Mouse (Mus musculus) monocyte, adult 2 months (primary cell): ENCODE data around the gene Rasl10a.

Source experiments
- DNase-seq, 2 experiments: peaks; one replicate each; pipeline ENCODE4 v3.0.0; 2022; ENCODE audit warnings: low spot score in 2 of 2, low read depth in 1 of 2

Gene Rasl10a

DNA sequence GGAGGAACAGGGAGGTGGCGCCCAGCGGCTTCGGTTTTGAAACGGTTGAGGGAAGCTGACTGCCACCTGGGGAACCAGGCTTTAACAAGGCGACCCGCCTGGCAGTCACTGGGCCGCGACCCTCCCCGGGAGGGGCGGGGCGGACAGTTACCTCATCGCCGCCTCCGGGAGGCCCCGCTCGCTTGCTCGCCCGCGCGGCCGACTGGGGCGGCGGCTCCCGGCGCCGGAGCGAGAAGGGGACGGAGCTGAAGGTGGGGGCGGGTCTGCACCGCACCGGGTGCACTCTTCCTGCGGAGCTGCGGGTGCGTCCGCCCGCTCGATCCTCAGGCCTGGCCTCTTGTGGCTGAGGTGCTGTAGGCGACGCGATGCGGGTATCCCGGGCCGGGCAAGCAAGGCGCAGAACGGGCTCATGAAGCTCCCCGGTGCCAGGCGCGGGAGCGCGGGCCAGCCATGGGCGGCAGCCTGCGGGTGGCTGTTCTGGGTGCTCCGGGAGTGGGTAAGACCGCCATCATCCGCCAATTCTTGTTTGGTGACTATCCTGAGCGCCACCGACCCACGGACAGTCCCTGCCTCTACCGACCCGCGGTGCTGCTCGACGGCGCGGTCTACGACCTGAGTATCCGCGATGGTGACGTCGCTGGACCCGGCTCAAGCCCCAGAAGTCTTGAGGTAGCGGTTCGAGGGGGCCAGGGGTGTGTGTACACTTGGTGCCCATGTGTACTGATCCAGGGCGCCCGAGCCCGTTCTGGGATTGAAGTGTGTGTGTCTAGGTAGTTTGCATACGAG is at the start of gene Rasl10a:
Gene Rasl10a (plus strand): TSS at position 273 of the 786 bp plus-strand sequence.
- DNase-seq, result no peak

DNA sequence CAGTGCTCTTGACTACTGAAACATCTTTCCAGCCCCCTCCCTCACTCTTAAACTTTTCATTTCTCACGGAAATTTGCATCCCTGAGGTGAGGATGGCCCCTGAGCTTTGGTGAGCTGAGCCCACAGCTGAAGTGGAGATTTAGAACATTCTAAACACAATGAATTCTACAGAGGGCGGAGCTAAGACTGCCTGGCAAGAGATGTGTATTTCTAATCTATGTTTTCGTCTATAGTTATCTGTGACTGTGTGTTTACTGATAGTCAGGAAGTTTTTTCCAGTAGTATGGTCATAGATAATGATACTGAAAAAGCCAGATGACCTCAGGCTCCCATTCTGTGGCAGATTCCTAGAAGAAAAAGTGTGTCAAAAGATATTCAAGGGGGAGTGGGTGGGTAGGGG is 49.1 kb upstream of the Rasl10a start:
- DNase-seq, result no peak

DNA sequence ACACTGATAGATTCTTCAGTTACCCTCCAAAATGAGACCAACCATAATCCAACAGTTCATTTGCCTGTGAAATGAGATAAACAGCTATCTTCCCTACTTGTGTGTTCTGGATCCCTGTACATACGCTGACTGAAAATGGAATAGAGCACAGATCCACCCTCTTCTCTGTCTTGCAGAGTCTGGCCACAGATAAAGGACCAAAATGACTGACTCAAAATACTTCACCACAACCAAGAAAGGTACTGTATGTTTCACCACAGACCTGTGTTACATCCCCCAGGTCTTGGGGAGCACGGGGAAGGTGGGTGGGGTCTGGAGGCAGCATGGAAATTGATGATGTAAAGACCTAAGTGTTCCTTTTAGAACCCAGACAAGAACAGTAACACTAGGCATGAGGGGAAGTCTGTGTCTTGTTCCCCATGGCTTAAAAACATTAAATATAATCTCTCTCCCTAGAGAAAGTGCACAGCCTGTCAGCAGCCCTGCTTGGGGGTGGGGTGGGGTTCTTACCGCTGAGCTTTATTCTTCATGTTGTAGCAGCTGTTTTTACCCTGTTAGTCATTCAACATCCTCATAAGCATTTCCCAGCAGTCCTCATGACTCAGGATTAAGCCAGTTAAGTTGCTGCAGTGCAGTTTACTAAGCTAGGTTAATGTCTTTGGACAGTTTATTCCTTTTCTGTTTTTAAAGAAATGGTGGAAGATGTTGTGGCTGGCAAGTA is 48.4 kb upstream of the Rasl10a start:
- DNase-seq, result no peak

DNA sequence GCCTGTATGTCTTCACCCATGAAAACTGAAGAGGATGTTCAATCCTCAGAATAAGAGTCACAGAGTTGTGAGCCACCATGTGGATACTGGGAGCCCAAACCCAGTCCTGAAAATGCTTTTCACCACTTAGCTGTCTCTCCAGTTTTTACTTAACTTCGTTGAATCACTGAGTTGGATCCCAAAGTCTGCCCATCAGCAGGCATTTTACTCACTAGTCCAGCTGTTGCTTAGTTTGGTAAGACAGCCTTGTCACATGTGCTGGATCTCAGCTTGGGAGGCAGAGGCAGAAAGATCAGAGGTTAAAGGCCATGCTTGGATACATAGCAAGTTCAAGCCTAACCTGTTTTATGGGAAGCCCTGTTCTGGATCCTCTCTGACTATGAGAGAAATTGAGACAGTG is 47.7 kb upstream of the Rasl10a start:
- no peak for DNase-seq

DNA sequence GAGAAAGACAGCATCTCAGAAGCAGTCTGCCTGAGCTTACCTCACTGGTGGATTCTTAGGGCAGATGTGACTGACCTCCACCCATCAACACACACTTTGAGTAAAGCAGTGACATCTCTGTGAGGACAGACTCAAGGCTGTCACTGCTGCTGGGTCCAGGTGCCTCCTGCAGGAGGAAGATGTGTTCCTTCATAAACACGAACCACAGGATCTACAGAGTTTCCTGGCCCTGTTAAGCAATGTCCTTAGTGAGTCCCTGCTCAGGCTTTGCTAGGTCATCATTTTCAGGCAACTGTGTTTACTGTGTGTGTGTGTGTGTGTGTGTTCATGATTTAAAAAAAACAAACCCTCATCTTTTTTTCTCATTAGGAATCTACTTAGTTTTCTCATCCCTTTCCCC is 46.4 kb upstream of the Rasl10a start:
- no peak for DNase-seq

DNA sequence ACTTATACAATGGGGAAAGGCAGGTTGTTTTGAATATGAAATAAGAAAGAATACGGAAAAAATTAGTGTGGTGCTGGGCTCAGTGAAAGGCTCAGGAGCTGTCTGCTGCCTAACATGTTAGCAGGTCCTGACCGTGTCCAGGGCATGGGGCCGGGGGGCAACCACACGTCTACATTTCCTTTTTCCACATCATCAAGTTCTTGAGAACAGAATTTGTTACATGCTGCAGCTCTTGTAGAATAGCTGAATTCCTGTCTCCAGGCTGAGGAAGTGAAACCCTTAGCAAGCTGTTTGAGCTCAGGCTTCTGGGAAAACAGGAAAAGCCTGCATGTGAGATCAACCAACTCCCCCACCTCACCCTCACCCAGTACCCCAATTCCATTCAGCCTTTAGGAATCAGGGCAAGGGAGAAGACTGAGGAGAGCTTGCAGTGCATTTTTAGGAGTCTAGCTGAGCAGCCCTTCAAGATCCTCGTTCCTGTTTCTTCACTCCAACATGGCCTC is 45.7 kb upstream of the Rasl10a start:
- no peak for DNase-seq

DNA sequence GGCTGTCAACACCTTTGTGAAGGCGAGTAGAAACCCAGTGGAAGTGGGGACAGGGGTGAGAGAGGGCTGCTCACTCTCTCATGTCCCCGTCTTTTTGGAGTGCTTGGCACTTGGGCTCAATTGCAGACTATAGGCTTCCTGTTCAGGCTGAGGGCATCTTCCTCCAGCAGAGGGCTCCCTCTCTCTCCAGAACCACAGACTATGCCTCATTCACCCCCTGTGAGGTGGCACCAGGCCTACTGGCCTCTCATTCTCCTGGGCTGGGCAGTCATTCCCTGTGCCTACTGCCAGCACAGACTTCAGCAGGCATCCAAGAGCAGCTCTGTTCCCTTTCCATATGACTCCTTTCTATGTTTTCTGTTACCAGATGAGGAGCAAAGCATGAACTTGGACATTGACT is 42.2 kb upstream of the Rasl10a start:
- no peak for DNase-seq

DNA sequence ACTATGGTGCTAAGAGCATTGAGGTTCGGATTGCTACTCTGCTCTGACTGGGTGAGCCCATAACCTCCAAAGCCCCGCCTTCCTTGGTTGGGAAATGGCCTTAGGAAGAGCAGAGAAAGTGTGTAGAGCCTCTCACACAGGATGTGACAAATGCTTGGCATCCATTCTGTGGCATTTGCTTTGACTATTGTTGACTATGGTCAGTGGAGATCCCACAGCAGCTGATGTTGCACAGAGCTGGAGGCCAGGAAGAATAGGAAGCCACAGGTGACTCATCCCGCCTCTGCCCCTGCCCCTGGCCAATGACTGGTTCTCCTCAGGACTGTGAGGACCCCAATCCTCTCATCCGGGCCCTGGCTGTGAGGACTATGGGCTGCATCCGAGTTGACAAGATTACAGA is 41.6 kb upstream of the Rasl10a start:
- no peak for DNase-seq

DNA sequence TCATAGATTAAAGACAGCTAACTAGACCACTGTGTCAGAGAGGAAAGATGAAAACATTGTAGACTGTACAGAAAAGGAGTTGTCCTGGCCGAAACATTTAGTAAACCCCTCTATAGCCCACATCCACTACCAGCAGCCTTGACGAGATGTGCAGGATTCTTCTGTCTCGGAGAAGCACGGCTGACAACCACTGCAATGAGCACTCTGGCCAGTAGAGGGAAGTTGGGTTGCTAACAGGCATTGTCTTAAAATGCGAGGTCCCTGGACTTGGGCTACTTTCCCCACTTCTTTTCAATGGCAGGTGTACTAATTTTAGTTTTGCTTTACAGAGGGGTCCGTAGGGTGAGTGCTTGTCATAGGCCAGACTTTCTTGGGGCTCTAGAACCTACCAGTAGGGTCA is 40.4 kb upstream of the Rasl10a start:
- no peak for DNase-seq

DNA sequence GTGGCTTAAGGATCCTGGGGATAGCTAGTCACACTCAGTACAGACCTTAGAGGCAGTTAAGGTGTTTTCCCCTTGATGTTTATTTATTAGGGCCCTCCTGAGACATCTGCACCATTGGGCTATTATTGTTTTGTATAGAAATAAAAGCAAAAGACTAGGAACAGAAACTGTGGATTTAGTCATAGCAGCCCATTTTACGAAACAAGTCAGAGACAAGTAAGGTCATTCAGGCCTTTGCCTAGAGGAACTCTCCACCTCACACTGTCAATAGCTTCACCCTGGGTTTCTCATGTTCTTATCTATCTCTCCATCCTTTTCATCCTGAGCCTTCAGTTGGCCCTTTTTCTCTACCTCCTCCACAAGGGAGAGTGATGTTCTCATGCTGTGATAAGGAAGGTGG is 32.8 kb upstream of the Rasl10a start:
- DNase-seq, result no peak

DNA sequence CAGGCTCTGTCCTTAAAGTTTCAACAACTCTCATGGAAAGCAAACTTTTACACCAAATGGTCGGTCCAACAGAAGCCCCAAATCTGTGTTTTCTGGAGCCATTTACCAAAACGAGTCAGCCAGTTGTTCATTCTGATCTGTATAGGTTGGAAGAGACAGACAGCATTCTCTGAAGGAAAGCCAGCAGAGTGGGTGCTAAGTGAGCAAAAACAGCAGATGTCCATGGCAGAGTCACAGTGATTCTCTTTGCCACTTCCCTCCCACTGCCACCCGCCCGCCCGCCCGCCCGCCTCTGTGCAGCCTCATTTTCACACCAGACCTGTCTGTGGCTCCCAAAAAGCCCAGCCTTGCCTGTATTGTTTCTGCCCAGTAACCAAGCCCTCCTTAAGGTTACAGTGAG is 29.7 kb upstream of the Rasl10a start:
- DNase-seq, result no peak

DNA sequence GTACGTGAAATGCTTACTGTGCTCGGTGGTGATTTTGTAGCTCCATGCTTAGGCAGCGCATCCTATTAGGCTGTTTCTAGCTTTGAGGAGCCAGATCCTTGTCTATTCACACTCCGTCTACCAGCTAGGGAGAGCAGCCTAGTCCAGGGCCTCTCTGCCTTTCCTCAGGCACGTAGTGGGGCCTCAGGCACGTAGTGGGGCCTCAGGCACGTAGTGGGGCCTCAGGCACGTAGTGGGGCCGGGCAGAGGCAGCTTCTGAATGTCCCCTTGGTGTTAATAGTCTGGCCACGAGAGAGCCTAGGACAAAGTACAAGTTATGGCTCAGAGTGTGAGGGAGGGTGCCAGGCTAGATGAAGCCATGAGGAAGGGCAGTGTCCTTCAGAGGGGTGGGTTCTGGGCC is 25.2 kb upstream of the Rasl10a start:
- no peak for DNase-seq

DNA sequence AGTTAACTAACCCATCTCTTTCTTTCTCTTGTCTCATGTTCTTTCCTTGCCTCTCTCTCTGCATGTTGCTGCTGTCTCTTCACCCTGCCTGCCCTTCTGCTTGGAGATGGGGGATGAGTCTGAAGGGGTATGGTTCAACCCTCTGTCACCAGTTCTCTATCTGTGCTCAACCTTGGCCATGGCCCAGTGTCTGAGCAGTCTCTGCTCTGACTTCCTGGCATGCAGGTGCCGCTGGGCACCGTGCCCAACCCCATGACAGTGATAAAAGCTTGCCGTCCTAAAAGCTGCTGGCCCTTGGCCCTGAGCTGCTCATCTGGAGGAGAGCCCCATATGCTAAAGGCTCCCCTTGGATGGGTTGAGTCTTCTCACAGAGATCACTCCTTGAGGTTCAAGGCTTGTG is 24.8 kb upstream of the Rasl10a start:
- DNase-seq, result no peak

DNA sequence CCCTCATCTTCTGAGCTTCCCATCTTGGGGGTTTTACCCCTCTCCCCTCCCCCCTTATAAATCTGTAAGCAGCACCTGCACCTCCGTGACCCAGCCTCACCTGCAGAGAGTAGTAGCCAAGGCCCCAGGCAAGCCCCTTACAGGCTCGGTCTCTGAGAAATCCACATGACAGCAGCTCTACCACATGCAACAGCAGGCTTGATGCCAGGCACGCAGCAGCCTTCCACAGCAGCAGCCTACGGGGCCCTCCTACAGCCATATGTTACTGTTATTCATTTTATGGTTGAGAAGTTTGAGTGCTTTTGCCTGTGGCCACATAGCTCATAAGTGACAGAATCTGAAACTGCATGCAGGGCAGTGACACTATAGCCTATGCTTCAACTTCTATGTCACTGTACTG is 22.5 kb upstream of the Rasl10a start:
- DNase-seq, result no peak

DNA sequence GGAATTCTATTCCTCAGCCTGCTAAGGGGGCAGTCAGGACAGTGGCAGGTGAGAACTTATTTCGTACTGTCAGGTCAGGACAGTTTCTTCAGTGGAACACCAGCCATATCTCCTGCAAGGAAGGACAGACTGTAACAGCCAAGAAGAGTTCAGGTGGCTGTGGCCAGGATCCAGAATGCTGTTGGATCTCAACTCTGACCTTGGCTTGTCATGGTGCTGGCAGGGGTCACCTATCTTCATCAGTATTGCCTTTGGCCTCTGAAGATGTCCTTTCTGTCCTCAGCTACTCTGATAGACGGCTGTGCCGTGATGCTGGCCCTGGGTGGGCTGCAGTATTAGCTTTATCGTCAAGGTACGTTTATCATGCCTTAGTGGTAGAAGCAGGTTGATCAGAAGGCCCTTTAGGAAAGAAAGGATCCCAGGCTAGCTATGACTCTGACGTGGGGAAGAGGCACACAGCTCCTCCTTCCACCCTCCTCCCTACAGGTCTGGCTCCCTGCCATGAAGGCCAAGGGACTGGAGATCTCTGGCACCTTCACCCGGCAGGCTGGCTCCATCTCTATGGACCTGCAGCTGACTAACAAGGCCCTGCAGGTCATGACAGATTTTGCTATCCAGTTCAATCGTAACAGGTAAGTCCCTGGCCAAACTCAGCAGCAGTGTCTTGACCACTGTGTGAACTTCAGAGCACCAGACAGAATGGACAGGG is 20.6 kb upstream of the Rasl10a start:
- DNase-seq, result no peak

DNA sequence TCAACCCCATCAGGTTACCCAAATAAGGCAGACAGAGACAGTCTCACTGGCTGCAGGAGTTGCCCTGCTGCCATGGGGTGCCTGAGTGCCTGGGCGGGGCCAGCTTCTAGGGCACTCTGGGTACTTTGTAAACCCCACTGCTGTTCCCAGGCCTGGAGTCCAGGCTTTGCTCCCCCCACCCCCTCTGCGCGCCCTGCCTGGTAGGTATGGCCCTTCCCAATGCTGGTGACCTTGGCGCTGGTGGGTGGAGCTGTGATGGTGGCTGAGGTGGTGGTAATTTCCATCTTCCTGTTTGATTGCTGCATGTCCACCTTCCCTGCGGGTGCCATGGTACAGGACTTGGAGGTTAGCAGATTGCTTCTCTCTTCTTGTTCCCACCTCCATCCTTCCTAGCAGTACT is 17.3 kb upstream of the Rasl10a start:
- DNase-seq, result no peak

DNA sequence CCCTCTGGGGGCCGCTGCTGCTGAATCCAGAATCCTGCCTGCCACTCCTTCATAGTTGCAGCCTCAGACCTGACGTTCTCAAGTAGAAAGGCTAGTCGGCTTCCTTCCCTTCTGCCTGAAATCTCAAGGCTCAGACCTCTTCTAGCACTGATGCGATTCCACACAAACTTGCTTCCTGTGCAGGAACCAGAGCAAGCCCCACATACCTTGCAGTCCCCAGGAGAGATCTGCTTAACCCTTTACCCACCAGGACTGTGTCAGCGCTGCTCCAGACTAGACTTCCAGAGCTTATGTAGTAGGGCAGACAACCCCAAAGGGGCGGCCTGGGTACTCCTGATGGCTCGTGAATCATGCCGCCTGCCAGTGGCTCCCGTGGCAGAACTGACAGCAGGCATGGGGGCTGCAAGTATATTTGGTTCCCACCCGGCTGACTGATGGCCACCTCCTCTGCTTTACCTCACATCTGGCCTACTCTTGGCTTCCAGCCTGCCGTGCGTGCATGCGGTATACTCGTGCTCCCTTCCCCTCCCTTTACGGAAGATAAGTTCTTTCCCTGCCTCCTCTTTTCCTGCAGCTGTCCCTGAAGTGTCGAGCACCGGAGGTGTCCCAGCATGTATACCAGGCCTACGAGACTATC is 16.7 kb upstream of the Rasl10a start:
- no peak for DNase-seq

DNA sequence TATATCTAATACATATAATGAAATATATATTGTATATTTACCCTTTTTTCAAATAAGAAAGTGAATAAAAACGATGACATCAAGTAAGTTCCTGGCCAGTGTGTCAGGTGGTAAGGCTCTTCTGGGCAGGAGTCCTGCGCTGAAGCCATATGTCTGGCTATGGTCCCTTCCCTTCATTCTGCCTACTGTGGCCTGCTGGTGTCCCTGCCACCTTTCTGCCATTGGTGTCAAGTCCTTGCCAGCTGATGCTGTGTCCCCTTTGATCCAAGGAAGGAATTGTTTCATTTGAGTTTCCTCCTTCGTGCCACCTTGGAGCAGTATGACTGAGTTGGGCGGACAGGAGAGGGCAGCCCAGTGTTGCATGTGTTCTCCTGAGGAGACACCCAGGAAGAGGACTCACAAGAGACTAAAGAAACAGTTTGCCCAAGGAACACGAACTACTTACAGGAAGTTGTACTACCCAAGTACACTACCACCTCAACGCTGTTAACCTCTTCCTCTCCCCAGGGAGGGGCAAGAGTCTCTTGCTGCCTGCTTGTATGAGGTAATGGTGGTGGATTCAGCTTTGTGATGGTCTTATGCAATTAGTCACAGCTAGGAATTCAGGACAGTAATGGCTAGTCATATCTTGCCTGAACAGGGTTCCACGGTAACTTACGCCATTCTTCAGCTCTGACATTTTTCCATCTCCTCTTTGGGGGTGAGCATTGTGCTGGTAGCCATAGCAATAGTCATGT is 15.1 kb upstream of the Rasl10a start:
- no peak for DNase-seq

DNA sequence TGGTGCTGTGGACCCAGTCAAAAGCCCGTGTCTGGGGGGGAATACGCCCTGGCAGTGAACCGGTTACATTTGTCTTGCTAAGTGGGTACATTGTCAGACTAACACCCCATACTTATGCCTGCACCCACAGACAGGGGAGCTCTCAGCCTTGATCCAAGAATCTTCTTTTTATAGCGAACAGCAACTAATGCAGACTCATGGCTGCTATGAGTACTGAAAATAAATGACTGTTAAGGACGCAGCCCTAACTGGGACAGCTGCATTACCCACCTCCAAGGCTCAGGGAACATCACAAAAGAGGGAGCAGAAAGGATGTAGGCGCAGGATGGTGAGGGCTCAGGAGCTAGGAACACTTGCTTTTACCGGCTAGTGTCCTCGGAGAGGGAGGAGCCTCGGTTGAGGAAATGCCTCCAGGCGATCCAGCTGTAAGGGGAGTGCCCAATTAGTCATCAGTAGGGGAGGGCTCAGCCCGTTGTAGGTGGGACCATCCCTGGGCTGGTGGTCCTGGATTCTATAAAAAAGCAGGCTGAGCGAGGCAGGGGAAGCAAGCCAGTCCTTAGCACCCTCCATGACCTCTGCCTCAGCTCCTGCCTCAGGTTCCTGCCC is 11.5 kb upstream of the Rasl10a start:
- no peak for DNase-seq

DNA sequence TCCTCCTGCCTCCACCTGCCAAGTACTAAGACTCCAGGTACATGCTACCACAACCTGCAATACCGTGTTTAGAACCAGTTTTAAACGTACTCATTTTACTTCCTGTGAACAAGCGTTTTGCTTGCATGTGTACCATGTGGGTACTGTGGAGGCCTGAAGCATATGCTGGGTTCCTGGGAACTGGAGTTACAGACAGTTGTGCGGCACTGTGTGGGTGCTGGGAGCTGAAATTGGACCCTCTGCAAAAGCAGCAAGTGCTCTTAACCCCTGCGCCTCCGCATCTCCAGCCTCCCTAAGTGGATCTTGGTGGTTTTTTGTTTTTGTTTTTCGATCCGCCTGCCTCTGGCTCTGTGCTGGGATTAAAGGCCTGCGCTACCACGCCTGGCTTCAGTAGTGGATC is 6.3 kb upstream of the Rasl10a start:
- no peak for DNase-seq
